ENCODE assay signal across 23 mouse cellular contexts in the genomic region with DNA sequence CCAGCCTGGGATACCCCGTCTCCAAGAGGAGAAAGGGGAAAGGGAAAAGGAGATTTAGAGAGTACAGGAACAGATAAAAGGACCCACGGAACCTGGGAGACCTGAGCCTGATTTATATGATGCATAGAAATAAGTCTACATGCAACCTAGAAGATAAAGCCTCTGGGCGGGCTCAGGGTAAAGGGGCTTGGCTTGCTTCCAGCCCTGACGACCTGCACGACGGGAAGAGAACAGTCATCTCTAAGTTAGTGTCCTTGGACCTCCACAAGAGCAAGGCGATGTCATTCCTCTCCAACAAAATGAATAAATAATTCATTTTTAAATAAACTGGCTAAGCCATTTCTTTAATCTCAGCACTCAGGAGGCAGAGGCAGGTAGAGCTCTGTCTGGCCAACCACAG. TPM values are rescaled to one million over a fixed set of nuclear protein-coding genes. Genes with fewer than 3 reads are reported as not detected.
DNase-seq lines count a peak whose midpoint lies in the region; ATAC-seq and TF ChIP-seq lines count a peak whose summit lies in the region.
"Had no signal": no experiment of that assay in that cellular context is flagged by ENCODE, and none has a peak within 500 bp of the region (broad histone marks: within the 10 kb centered on the region; RNA-seq: fewer than 3 reads in every experiment).

No protein-coding gene starts in this region.

- peaks cover 55% of the 10 kb centered on the region for H3K4me1 ChIP-seq in heart, embryonic 13.5 days
- H3K4me1 ChIP-seq in heart, postnatal 0 days (ENCODE audit: control insufficient read depth, insufficient read depth), result peaks cover 8% of the 10 kb centered on the region; the same call in 1 of the 2 replicates
- H3K4me1 ChIP-seq: forebrain, embryonic 13.5 days; hindbrain, embryonic 15.5 days had no signal

- peak overlapping the region; percentile 92 for H3K27ac ChIP-seq in heart, embryonic 13.5 days (replicated peaks)
- H3K27ac ChIP-seq in heart, postnatal 0 days (ENCODE audit: low read depth), result peak overlapping the region; percentile 86; the same call in 1 of the 2 replicates
- H3K27ac ChIP-seq: embryonic facial prominence, embryonic 10.5 days; forebrain, embryonic 13.5 days; hindbrain, embryonic 15.5 days; kidney, embryonic 15.5 days had no signal

- no peaks in the 10 kb centered on the region for H3K27me3 ChIP-seq in heart, embryonic 13.5 days (replicated peaks)
- no peaks in the 10 kb centered on the region for H3K27me3 ChIP-seq in heart, postnatal 0 days (ENCODE audit: control insufficient read depth, insufficient read depth, low read length)
- H3K27me3 ChIP-seq: forebrain, embryonic 13.5 days; hindbrain, embryonic 15.5 days; kidney, embryonic 15.5 days had no signal

- no peak overlapping the region for H3K4me2 ChIP-seq in heart, embryonic 13.5 days
- no peak overlapping the region for H3K4me2 ChIP-seq in heart, postnatal 0 days (ENCODE audit: low read depth, low read length)
- H3K4me2 ChIP-seq: forebrain, embryonic 13.5 days; heart, embryonic 11.5 days; hindbrain, embryonic 15.5 days; kidney, embryonic 15.5 days had no signal

- no peak for TF ChIP-seq EP300 in heart, postnatal 0 days (IDR thresholded peaks at IDR 0.05; ENCODE audit: low read depth)

- H3K36me3 ChIP-seq in heart, embryonic 13.5 days, result peaks cover 76% of the 10 kb centered on the region
- H3K36me3 ChIP-seq in heart, postnatal 0 days (replicated peaks; ENCODE audit: control insufficient read depth, insufficient read depth, low read length), result peaks cover 31% of the 10 kb centered on the region

- no peak for ATAC-seq in heart, embryonic 13.5 days (ENCODE audit: extremely low read depth, insufficient number of reproducible peaks, low FRiP score, low TSS enrichment)
- ATAC-seq in heart, postnatal 0 days (ENCODE audit: insufficient read depth, low read depth), result no peak
- ATAC-seq: forebrain, embryonic 13.5 days; forebrain, postnatal 0 days; intestine, embryonic 16.5 days had no signal

- no peaks in the 10 kb centered on the region for H3K9me3 ChIP-seq in heart, embryonic 13.5 days
- no peaks in the 10 kb centered on the region for H3K9me3 ChIP-seq in heart, postnatal 0 days (replicated peaks; ENCODE audit: control insufficient read depth, low read length)
- H3K9me3 ChIP-seq: embryonic facial prominence, embryonic 10.5 days; forebrain, embryonic 13.5 days; hindbrain, embryonic 15.5 days; kidney, embryonic 15.5 days had no signal

- H3K9ac ChIP-seq in heart, embryonic 13.5 days, result no peak overlapping the region
- H3K9ac ChIP-seq in heart, postnatal 0 days (replicated peaks; ENCODE audit: low read depth, low read length), result no peak overlapping the region
- H3K9ac ChIP-seq: forebrain, embryonic 13.5 days; forebrain, postnatal 0 days; hindbrain, embryonic 15.5 days; kidney, embryonic 15.5 days had no signal

- 67% methylated on average over 7 of the region's 7 CpGs for WGBS in heart, embryonic 13.5 days
- WGBS in heart, postnatal 0 days, result 48% methylated on average over 7 of the region's 7 CpGs

- no peak for TF ChIP-seq CTCF in heart, postnatal 0 days (IDR thresholded peaks at IDR 0.05; ENCODE audit: low read depth)

- intact Hi-C loops in heart, postnatal 10 days (cut with DNase I), result no loop called here

- no peak overlapping the region for H3K4me3 ChIP-seq in heart, embryonic 13.5 days
- no peak overlapping the region for H3K4me3 ChIP-seq in heart, postnatal 0 days (ENCODE audit: low read depth, low read length)
- H3K4me3 ChIP-seq: embryonic facial prominence, embryonic 10.5 days; forebrain, embryonic 13.5 days; hindbrain, embryonic 15.5 days; kidney, embryonic 15.5 days had no signal

- peak; percentile 33 to 52 for DNase-seq in adrenal gland, postnatal 36 days
- no peak for DNase-seq in adrenal gland, adult 18-20 months (ENCODE audit: low spot score in 2 of 2)
- no peak for DNase-seq in heart, postnatal 10 days
- no peak for DNase-seq in heart, postnatal 0 days (ENCODE audit: low spot score)
- DNase-seq in heart, adult 18-20 months, result no peak
- DNase-seq in layer of hippocampus, postnatal 25 days (ENCODE audit: extremely low spot score in 1 of 2, low spot score in 1 of 2), result no peak
- DNase-seq: cerebellum, adult 11-12 months; cerebellum, adult 9-11 months; cerebellum, postnatal 36 days; forebrain, postnatal 0 days; gastrocnemius, postnatal 36 days; heart, adult 11 months; kidney, adult 2 months; kidney, postnatal 14 days had no signal

RNA-seq across cellular contexts. Expression of a gene that starts 14.1 kb away (rescaled TPM):
- not detected for total RNA-seq in adrenal gland, postnatal 36 days (2021)
- not detected for total RNA-seq in adrenal gland, adult 18-20 months (2021)
- polyA plus RNA-seq in heart, embryonic 13.5 days (2015; fragmentation: Nextera tagmentation; extraction: Ambion mirVana), result 0.75 and 1.2 TPM in 2 replicates
- total RNA-seq in heart, postnatal 10 days (2021), result 1 to 10 TPM in 1 of 2 experiments, not detected in 1; 1.1 TPM
- not detected in 2 replicates for total RNA-seq in heart, postnatal 0 days (2014; rRNA removed; ENCODE audit: low replicate concordance)
- 2.1 and 2.8 TPM in 2 replicates for polyA plus RNA-seq in heart, postnatal 0 days (2015; fragmentation: Nextera tagmentation; extraction: Ambion mirVana)
- not detected for total RNA-seq in heart, adult 18-20 months (2021)
- 1 to 10 TPM; 1.2 to 1.4 TPM for total RNA-seq in layer of hippocampus, postnatal 25 days (2021)
- polyA plus RNA-seq: embryonic facial prominence, embryonic 10.5 days; embryonic facial prominence, embryonic 14.5 days; heart, embryonic 11.5 days; hindbrain, embryonic 11.5 days; intestine, embryonic 16.5 days had no signal

RNA-seq across cellular contexts. Expression of a gene that starts 14.2 kb away (rescaled TPM):
- 10 to 100 TPM; 17.0 to 48.9 TPM for total RNA-seq in adrenal gland, postnatal 36 days (2021)
- total RNA-seq in adrenal gland, adult 18-20 months (2021), result 100 to 1,000 TPM in 1 of 2 experiments, 10 to 100 TPM in 1; 61.4 to 128 TPM
- polyA plus RNA-seq in heart, embryonic 13.5 days (2015; fragmentation: Nextera tagmentation; extraction: Ambion mirVana), result 961 and 1,090 TPM in 2 replicates
- 1,000 to 10,000 TPM; 7,205 to 8,003 TPM for total RNA-seq in heart, postnatal 10 days (2021)
- 2,071 and 3,924 TPM in 2 replicates for total RNA-seq in heart, postnatal 0 days (2014; rRNA removed; ENCODE audit: low replicate concordance)
- polyA plus RNA-seq in heart, postnatal 0 days (2015; fragmentation: Nextera tagmentation; extraction: Ambion mirVana), result 10,729 and 11,746 TPM in 2 replicates
- 1,000 to 10,000 TPM; 5,802 to 6,041 TPM for total RNA-seq in heart, adult 18-20 months (2021)
- 100 to 1,000 TPM; 108 to 111 TPM for total RNA-seq in layer of hippocampus, postnatal 25 days (2021)

RNA-seq across cellular contexts. Expression of a gene that starts 37.2 kb away (rescaled TPM):
- 10 to 100 TPM; 41.4 to 45.8 TPM for total RNA-seq in adrenal gland, postnatal 36 days (2021)
- total RNA-seq in adrenal gland, adult 18-20 months (2021), result 10 to 100 TPM; 40.4 to 46.0 TPM
- 48.1 and 50.7 TPM in 2 replicates for polyA plus RNA-seq in heart, embryonic 13.5 days (2015; fragmentation: Nextera tagmentation; extraction: Ambion mirVana)
- 10 to 100 TPM; 24.6 to 25.4 TPM for total RNA-seq in heart, postnatal 10 days (2021)
- total RNA-seq in heart, postnatal 0 days (2014; rRNA removed; ENCODE audit: low replicate concordance), result 19.6 and 20.0 TPM in 2 replicates
- polyA plus RNA-seq in heart, postnatal 0 days (2015; fragmentation: Nextera tagmentation; extraction: Ambion mirVana), result 39.6 and 46.8 TPM in 2 replicates
- 10 to 100 TPM; 22.4 to 26.3 TPM for total RNA-seq in heart, adult 18-20 months (2021)
- total RNA-seq in layer of hippocampus, postnatal 25 days (2021), result 10 to 100 TPM; 65.4 to 67.7 TPM

RNA-seq across cellular contexts. Expression of a gene that starts 37.4 kb away (rescaled TPM):
- total RNA-seq in adrenal gland, postnatal 36 days (2021), result 10 to 100 TPM; 30.3 to 34.6 TPM
- 10 to 100 TPM; 27.3 to 34.9 TPM for total RNA-seq in adrenal gland, adult 18-20 months (2021)
- polyA plus RNA-seq in heart, embryonic 13.5 days (2015; fragmentation: Nextera tagmentation; extraction: Ambion mirVana), result 82.6 and 84.8 TPM in 2 replicates
- 10 to 100 TPM; 26.1 to 29.9 TPM for total RNA-seq in heart, postnatal 10 days (2021)
- 36.8 and 39.2 TPM in 2 replicates for total RNA-seq in heart, postnatal 0 days (2014; rRNA removed; ENCODE audit: low replicate concordance)
- polyA plus RNA-seq in heart, postnatal 0 days (2015; fragmentation: Nextera tagmentation; extraction: Ambion mirVana), result 41.2 and 41.4 TPM in 2 replicates
- total RNA-seq in heart, adult 18-20 months (2021), result 10 to 100 TPM; 15.3 to 17.5 TPM
- total RNA-seq in layer of hippocampus, postnatal 25 days (2021), result 10 to 100 TPM; 28.8 to 31.3 TPM

RNA-seq across cellular contexts. Expression of a gene that starts 43.6 kb away (rescaled TPM):
- 1 to 10 TPM in 1 of 2 experiments, under 1 TPM in 1; 0.50 to 1.4 TPM for total RNA-seq in adrenal gland, postnatal 36 days (2021)
- 1 to 10 TPM; 1.7 to 2.8 TPM for total RNA-seq in adrenal gland, adult 18-20 months (2021)
- 10.9 and 11.3 TPM in 2 replicates for polyA plus RNA-seq in heart, embryonic 13.5 days (2015; fragmentation: Nextera tagmentation; extraction: Ambion mirVana)
- total RNA-seq in heart, postnatal 10 days (2021), result 1 to 10 TPM; 3.0 to 3.1 TPM
- 1.3 and 1.9 TPM in 2 replicates for total RNA-seq in heart, postnatal 0 days (2014; rRNA removed; ENCODE audit: low replicate concordance)
- polyA plus RNA-seq in heart, postnatal 0 days (2015; fragmentation: Nextera tagmentation; extraction: Ambion mirVana), result 1.3 TPM in 2 replicates
- 1 to 10 TPM; 2.0 to 2.2 TPM for total RNA-seq in heart, adult 18-20 months (2021)
- total RNA-seq in layer of hippocampus, postnatal 25 days (2021), result 10 to 100 TPM in 1 of 2 experiments, 1 to 10 TPM in 1; 9.2 to 12.9 TPM

Comparison
In these comparisons a context has a peak if more than half of its experiments do, and no peak if none do; other contexts are left out.
1. DNase-seq: peak in adrenal gland, postnatal 36 days (2 of 2); none in adrenal gland, adult 18-20 months (0 of 2), heart, postnatal 10 days (0 of 2), heart, postnatal 0 days (single experiment), heart, adult 18-20 months (0 of 2) and layer of hippocampus, postnatal 25 days (0 of 2).
2. RNA of a gene that starts 14.2 kb away (total RNA-seq): 7,205 to 8,003 TPM in heart, postnatal 10 days, 5,802 to 6,041 TPM in heart, adult 18-20 months and 2,071 to 3,924 TPM in heart, postnatal 0 days; 61.4 to 128 TPM in adrenal gland, adult 18-20 months, 108 to 111 TPM in layer of hippocampus, postnatal 25 days and 17.0 to 48.9 TPM in adrenal gland, postnatal 36 days; every median in the first group is over 10 times any median in the second.